Mouse (Mus musculus): ENCODE measurements around the gene A4gnt. TPM values are rescaled to one million over a fixed set of nuclear protein-coding genes. Genes with fewer than 3 reads are reported as not detected.
"Not testable (repeated sequence)": the region's sequence is repeated elsewhere in the genome, so short reads cannot be mapped to it uniquely, and the experiment has no call there.

A4gnt gene
- polyA plus RNA-seq (2016; fragmentation: Nextera tagmentation; extraction: Ambion mirVana), result not detected in 2 replicates

DNA sequence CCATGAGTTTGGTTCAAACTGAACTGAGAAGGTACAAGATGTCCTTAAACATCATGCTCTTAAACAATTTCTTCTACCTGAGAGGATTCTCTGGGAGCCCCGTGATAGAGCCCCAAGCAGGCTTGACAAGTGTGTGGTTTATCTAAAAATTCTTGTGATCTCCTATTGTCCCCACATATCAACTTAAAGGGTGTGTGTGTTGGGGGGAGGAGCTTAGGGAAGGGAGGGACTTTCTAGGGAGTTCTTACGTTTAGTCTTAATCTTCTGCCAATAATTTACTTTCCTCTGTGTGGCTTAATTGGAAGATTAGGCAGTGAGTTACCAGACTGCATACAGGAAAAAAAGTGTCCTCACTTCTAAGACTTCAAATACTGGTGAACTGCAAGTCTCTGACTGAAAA is at the start of gene A4gnt:
Gene A4gnt, plus strand, starts transcription at position 301 of the 400 bp plus-strand sequence.
- Histone ChIP-seq H3K4me1 (replicated peaks) (no peaks in the 10 kb centered on the region), H3K27me3 (no peaks in the 10 kb centered on the region), H3K9me3 (no peaks in the 10 kb centered on the region), H3K9ac (replicated peaks) (no peak within 1 kb of the TSS), H3K36me3 (no peaks in the 10 kb centered on the region), H3K4me2 (no peak within 1 kb of the TSS), H3K4me3 (replicated peaks) (no peak within 1 kb of the TSS), H3K27ac (no peak within 1 kb of the TSS)
- WGBS, result 46% methylated on average over 2 of the region's 2 CpGs
- ATAC-seq (ENCODE audit: insufficient number of reproducible peaks, insufficient read depth, low FRiP score, low TSS enrichment, low read depth), result no peak

DNA sequence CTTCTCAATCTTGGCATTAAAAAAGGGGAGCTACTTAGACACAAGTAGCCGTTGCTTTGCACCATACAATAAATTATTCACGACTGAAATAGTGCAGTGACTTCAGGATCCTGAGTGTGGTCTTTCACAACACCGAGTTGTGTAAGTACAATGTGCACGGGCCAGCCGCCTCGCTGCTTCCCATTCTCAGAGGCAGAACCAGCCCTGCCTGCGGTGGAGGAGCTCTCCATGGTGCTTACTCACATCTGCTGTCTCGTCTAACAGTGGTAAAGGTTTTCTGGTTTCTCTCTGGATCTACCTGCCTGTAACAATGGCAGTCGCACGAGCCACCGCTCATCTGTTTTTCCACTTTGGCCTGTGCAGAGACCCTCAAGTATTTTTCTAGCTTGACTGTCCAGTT is 48.6 kb upstream of the A4gnt start:
- ATAC-seq (ENCODE audit: insufficient number of reproducible peaks, insufficient read depth, low FRiP score, low TSS enrichment, low read depth), result no peak
- WGBS, result 23% methylated on average over 11 of the region's 11 CpGs
- Histone ChIP-seq H3K9me3 (no peaks in the 10 kb centered on the region), H3K36me3 (no peaks in the 10 kb centered on the region), H3K4me2 (no peak overlapping the region), H3K27ac (no peak overlapping the region), H3K4me1 (replicated peaks) (peaks cover 11% of the 10 kb centered on the region), H3K9ac (replicated peaks) (no peak overlapping the region), H3K4me3 (replicated peaks) (no peak overlapping the region), H3K27me3 (no peaks in the 10 kb centered on the region)

DNA sequence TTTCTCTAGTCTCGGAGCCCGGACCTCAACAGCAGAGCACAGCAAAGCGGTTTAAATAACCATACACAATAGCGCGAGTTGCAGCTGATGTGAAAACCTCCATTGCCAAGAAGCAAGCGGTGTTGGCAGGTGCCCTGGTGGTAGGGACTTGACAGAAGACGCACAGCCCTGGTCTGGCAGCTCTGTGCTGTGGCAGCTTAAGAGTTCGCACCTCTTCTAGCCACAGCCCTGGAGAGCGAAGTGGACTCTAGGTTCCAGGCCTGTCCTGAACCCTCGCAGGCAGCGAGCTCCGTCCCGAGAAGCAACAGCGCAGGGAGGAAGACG is 44.3 kb upstream of the A4gnt start:
- WGBS, result 2% methylated on average over 15 of the region's 15 CpGs
- Histone ChIP-seq H3K27me3 (peaks cover 4% of the 10 kb centered on the region; the same call in 1 of the 2 replicates), H3K9me3 (no peaks in the 10 kb centered on the region), H3K36me3 (no peaks in the 10 kb centered on the region), H3K4me3 (replicated peaks) (peak overlapping the region; percentile 94), H3K27ac (peak overlapping the region; percentile 95), H3K4me2 (peak overlapping the region; percentile 85), H3K4me1 (replicated peaks) (peaks cover 11% of the 10 kb centered on the region), H3K9ac (replicated peaks) (peak overlapping the region; percentile 85)
- peak; percentile 48 for ATAC-seq (ENCODE audit: insufficient number of reproducible peaks, insufficient read depth, low FRiP score, low TSS enrichment, low read depth)

DNA sequence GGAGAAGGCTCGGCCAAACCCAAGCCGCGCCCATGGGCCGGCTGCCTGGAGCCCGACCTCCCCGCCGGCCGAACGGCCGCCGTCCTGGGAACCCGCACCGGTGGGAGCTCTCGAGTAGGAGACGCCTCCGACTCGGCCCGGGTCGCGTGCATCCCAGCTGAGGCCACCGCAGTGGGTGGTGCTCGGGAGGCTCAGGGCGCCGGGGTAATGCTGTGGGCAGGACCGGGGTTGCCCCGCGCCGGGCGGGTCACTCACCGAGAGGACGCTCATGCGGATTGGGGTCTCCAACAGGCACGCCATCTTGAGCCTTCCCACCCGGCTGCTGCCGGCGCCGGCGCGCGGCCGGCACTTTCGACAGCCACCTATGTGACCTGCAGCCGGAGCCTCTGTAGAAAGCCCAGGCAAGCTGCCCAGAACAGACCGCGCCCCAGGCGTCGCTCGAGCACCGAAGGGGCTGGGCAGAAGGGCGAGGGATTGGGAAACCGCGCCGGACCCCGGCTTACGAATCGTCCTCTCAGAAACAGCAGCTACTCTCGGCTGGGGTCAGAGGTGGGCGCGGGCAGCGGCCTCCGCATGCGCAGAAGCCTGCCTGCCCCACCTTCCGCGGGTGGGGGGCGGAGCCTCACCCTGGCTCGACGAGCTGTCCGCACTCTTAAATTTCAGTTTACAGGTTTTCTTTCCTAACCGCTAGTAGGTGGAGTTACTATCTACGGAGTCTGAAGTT is 43.8 kb upstream of the A4gnt start, which contains the start of gene Armc8:
Gene Armc8, minus strand, starts transcription at position 553 of the 724 bp plus-strand sequence.
- Histone ChIP-seq H3K36me3 (no peaks in the 10 kb centered on the region), H3K4me2 (peak within 1 kb of the TSS; percentile 85), H3K27me3 (peaks cover 4% of the 10 kb centered on the region; the same call in 1 of the 2 replicates), H3K4me1 (replicated peaks) (peaks cover 11% of the 10 kb centered on the region), H3K27ac (peak within 1 kb of the TSS; percentile 95), H3K9ac (replicated peaks) (peak within 1 kb of the TSS; percentile 85), H3K4me3 (replicated peaks) (peak within 1 kb of the TSS; percentile 94), H3K9me3 (no peaks in the 10 kb centered on the region)
- peak; percentile 90 for ATAC-seq (ENCODE audit: insufficient number of reproducible peaks, insufficient read depth, low FRiP score, low TSS enrichment, low read depth)
- under 1% methylated on average over 70 of the region's 70 CpGs for WGBS

DNA sequence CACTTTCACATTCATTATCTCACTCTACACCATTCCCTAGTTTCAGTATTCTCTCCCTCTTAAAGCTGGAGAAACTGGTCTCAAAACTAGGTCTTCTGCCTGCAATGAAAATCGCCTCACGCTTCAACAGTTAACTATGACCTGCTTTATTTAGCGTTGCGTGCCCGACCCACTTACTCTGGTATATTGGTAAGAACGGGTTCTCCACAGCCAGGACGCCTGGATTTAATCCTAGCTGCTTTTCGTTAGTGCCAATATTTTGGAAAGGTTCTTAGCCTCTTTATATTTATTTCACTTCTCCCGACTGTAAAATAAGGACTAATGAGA is 43.3 kb upstream of the A4gnt start:
- peaks cover 11% of the 10 kb centered on the region for H3K4me1 ChIP-seq (replicated peaks)
- H3K4me2 ChIP-seq, result peak overlapping the region; percentile 85
- 0 out of 2 replicates have a peak, but pooled peaks have one; percentile 8 for ATAC-seq (ENCODE audit: insufficient number of reproducible peaks, insufficient read depth, low FRiP score, low TSS enrichment, low read depth)
- peak overlapping the region; percentile 95 for H3K27ac ChIP-seq
- H3K4me3 ChIP-seq (replicated peaks), result peak overlapping the region; percentile 94
- H3K36me3 ChIP-seq, result no peaks in the 10 kb centered on the region
- H3K9ac ChIP-seq (replicated peaks), result peak overlapping the region; percentile 85
- peaks cover 4% of the 10 kb centered on the region; the same call in 1 of the 2 replicates for H3K27me3 ChIP-seq
- WGBS, result under 1% methylated on average over 9 of the region's 9 CpGs
- no peaks in the 10 kb centered on the region for H3K9me3 ChIP-seq

DNA sequence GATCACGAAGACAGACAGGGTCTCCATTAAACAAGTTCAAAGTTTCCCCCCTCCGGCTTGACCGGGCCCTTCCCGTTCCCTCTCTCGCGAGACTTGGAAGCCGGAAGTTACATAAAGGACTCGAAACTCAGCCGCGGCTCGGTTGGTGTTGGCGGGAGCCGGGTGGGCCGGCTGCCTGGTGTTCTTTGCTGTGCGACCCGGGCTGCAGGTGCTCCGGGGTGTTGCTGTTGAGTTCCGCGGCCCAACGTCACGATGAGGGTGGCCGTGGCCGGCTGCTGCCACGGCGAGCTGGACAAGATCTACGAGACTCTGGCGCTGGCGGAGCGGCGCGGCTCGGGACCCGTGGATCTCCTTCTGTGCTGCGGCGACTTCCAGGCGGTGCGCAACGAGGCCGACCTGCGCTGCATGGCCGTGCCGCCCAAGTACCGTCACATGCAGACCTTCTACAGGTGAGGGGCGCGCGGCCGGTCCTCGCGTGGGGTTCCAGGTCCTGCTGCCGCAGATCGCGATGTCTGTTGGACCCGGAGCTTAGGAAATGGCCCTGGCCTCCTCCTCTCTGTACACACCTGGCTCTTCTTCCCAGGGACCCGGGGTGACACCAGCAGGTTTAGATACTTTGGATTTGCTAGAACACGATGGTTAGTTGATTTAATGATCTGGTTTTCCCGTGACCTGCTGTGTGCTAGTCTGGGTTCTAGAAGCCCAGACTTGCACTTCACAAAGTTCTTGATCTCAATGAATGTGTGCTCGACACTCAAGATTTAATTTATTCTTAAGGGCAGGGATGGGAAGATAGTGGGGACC is 36.4 kb upstream of the A4gnt start, which contains the start of gene Dbr1:
Gene Dbr1, plus strand, starts transcription at position 123 of the 804 bp plus-strand sequence.
- H3K36me3 ChIP-seq, result peaks cover 18% of the 10 kb centered on the region
- WGBS, result under 1% methylated on average over 57 of the region's 57 CpGs
- H3K27ac ChIP-seq, result peak within 1 kb of the TSS; percentile 87
- H3K4me2 ChIP-seq, result peak within 1 kb of the TSS; percentile 74
- peak within 1 kb of the TSS; percentile 90 for H3K9ac ChIP-seq (replicated peaks)
- peaks cover 2% of the 10 kb centered on the region; the same call in 1 of the 2 replicates for H3K27me3 ChIP-seq
- H3K4me3 ChIP-seq (replicated peaks), result peak within 1 kb of the TSS; percentile 94
- H3K4me1 ChIP-seq (replicated peaks), result peaks cover 8% of the 10 kb centered on the region
- peak; percentile 85 for ATAC-seq (ENCODE audit: insufficient number of reproducible peaks, insufficient read depth, low FRiP score, low TSS enrichment, low read depth)
- no peaks in the 10 kb centered on the region for H3K9me3 ChIP-seq

DNA sequence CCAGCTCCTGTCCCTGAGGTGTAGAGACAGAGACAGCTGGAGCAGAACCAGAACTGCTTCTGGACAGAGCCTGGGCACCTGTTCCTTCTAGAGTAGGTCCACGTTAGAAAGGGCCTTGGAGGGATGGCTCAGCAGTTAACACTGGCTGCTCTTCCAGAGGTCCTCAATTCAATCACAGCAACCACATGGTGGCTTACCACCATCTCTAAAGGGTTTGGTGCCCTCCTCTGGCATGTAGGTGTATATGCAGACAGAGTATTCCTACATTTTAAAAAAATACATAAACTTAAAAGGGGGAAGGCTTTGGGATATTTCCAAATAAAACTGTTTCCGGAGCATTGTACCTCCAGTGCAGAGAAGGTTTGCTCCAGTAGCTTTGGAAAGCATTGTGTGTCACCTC is 31.6 kb upstream of the A4gnt start:
- H3K9ac ChIP-seq (replicated peaks), result no peak overlapping the region
- H3K27ac ChIP-seq, result no peak overlapping the region
- H3K4me1 ChIP-seq (replicated peaks), result peaks cover 8% of the 10 kb centered on the region
- no peaks in the 10 kb centered on the region for H3K27me3 ChIP-seq
- 57% methylated on average over 2 of the region's 2 CpGs for WGBS
- H3K4me2 ChIP-seq, result no peak overlapping the region
- H3K36me3 ChIP-seq, result peaks cover 54% of the 10 kb centered on the region
- H3K9me3 ChIP-seq, result no peaks in the 10 kb centered on the region
- ATAC-seq (ENCODE audit: insufficient number of reproducible peaks, insufficient read depth, low FRiP score, low TSS enrichment, low read depth), result no peak
- H3K4me3 ChIP-seq (replicated peaks), result no peak overlapping the region

DNA sequence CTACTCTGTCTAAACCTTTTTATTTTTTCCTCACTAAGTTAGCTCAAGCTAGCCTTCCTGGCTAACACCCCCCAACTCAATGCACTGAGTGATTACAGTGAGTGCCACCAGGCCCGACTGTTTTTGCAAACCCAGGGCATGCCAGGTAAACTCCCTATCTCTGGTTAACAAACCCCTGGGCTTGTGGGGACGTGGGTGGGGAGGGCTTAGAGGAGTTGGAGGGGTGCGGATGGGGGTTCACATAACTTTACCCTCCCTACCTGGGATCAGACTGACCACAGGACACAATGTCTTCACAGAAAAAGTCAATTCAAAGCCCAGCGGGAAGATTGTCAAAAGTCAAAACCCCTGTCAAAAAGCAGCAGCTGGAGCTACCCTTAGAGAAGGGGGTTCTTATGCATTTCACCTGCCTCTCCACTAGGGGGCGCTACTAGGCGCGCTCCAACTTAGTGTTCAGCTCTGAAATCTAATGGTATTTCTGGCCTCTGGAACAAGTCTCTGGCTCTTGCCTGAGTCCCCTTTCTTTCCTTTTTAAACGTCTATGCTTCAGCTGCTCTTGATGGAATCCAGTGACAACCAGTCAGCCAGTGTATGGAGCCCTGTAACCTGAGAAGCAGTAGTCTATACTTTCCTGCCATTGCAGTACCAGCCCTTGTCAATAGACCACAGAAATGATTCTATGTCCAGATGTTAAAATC is 24.6 kb upstream of the A4gnt start:
- no peaks in the 10 kb centered on the region for H3K9me3 ChIP-seq
- no peaks in the 10 kb centered on the region for H3K4me1 ChIP-seq (replicated peaks)
- H3K36me3 ChIP-seq, result peaks cover 19% of the 10 kb centered on the region
- H3K4me2 ChIP-seq, result no peak overlapping the region
- WGBS, result 28% methylated on average over 8 of the region's 8 CpGs
- H3K27ac ChIP-seq, result no peak overlapping the region
- no peak overlapping the region for H3K4me3 ChIP-seq (replicated peaks)
- H3K9ac ChIP-seq (replicated peaks), result no peak overlapping the region
- ATAC-seq (ENCODE audit: insufficient number of reproducible peaks, insufficient read depth, low FRiP score, low TSS enrichment, low read depth), result peak; percentile 57
- H3K27me3 ChIP-seq, result peaks cover 6% of the 10 kb centered on the region; the same call in 1 of the 2 replicates

DNA sequence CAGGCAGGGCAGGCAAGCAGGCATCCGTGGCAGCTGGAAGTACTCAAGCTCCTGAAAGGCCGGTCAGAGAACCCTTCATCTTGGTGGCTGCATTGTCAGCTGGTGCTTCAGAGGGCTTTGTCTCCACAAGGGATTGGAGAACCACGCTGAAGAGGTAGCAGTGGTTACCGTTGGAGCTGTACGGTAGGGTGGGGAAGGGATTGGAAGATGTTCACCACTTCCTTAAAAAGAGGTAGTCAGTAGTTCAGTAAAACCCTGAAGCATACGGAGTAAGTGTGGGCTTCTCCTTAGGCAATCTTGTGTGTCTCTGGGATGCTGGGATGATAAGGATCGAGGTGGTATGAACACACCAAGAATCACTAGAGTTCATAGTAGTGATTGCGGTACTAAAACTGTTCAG is 21.2 kb upstream of the A4gnt start:
- H3K36me3 ChIP-seq, result no peaks in the 10 kb centered on the region
- WGBS, result 82% methylated on average over 8 of the region's 8 CpGs
- no peak overlapping the region for H3K4me3 ChIP-seq (replicated peaks)
- H3K9me3 ChIP-seq, result no peaks in the 10 kb centered on the region
- no peaks in the 10 kb centered on the region for H3K4me1 ChIP-seq (replicated peaks)
- peaks cover 6% of the 10 kb centered on the region; the same call in 1 of the 2 replicates for H3K27me3 ChIP-seq
- H3K9ac ChIP-seq (replicated peaks), result no peak overlapping the region
- no peak for ATAC-seq (ENCODE audit: insufficient number of reproducible peaks, insufficient read depth, low FRiP score, low TSS enrichment, low read depth)
- H3K4me2 ChIP-seq, result no peak overlapping the region
- H3K27ac ChIP-seq, result no peak overlapping the region

DNA sequence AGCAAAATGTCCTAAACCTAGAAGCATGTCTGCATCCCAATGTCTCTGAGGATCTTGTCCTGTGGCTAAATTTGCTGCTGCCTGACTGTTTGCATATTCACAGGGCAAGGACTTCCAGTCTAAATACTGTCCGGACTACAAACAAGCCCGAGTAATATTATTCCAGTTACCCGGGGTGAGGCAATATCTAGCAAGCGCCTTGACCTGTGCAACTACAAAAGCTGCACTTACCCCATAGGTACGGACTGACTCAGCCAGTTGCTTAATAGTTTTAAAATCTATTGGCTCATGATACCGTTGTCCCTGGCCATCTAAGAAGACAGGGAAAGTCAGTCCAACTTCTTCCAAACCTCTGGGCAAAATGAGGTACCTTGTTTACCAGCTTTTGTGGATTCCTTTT is 13.2 kb upstream of the A4gnt start:
- not testable (repeated sequence) for H3K36me3 ChIP-seq; H3K4me1 ChIP-seq (replicated peaks); H3K9me3 ChIP-seq; ATAC-seq (ENCODE audit: insufficient number of reproducible peaks, insufficient read depth, low FRiP score, low TSS enrichment, low read depth); H3K4me2 ChIP-seq; H3K27ac ChIP-seq; H3K9ac ChIP-seq (replicated peaks); H3K27me3 ChIP-seq; H3K4me3 ChIP-seq (replicated peaks)
- 94% methylated on average over 6 of the region's 6 CpGs for WGBS

DNA sequence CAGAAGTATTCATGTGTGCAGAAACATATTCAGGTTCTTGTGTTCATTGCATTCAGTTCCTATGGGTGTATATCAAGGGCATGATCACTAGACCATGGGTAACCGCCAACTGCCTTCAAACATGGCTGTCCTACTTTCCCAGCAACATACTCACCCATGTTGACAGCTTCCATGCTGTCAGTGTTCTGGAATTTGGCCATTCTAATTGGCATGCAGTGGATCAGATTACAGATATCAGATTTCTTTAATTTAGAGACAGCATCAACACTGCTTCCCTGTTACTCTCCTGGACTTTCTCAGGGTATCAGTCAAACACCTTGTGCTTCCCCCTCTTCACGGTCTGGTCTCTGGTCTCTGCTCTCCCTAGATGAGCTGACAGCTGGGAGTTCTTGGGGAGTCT is 8.7 kb upstream of the A4gnt start:
- no peak overlapping the region for H3K4me2 ChIP-seq
- H3K27ac ChIP-seq, result no peak overlapping the region
- no peaks in the 10 kb centered on the region for H3K4me1 ChIP-seq (replicated peaks)
- H3K9ac ChIP-seq (replicated peaks), result no peak overlapping the region
- H3K4me3 ChIP-seq (replicated peaks), result no peak overlapping the region
- 67% methylated on average over 2 of the region's 2 CpGs for WGBS
- no peaks in the 10 kb centered on the region for H3K36me3 ChIP-seq
- ATAC-seq (ENCODE audit: insufficient number of reproducible peaks, insufficient read depth, low FRiP score, low TSS enrichment, low read depth), result no peak
- H3K9me3 ChIP-seq, result no peaks in the 10 kb centered on the region
- H3K27me3 ChIP-seq, result no peaks in the 10 kb centered on the region

Data from limb, embryonic 12.5 days (tissue).